Mouse (Mus musculus) hindbrain, embryonic 11.5 days (tissue): ENCODE measurements around the gene Efr3b. TPM values are rescaled to one million over a fixed set of nuclear protein-coding genes. Genes with fewer than 3 reads are reported as not detected.

Experiments used
- ATAC-seq: fragments of 200-750 bp; cut with Nextera tagmentation; 2 replicates; pipeline ENCODE4 v1.8.0; 2017; ENCODE audit warnings: mild to moderate bottlenecking, moderate TSS enrichment, moderate library complexity; ENCODE audit not compliant: low FRiP score
- DNase-seq: peaks from one replicate; pipeline ENCODE4 v3.0.0-alpha.2; 2015; ENCODE audit warnings: low spot score
- H3K27ac ChIP-seq: fragments of 300-500 bp; sonication (generic); 2 replicates; pipeline ENCODE4 v1.5.1; 2014; ENCODE audit warnings: mild to moderate bottlenecking, low read depth, low read length
- H3K27me3 ChIP-seq: fragments of 300-500 bp; sonication (generic); 2 replicates; pipeline ENCODE4 v1.6.1; 2014; ENCODE audit warnings: mild to moderate bottlenecking, low read length, moderate library complexity, mixed read lengths; ENCODE audit not compliant: control insufficient read depth, insufficient read depth
- H3K36me3 ChIP-seq: fragments of 300-500 bp; sonication (generic); 2 replicates; pipeline ENCODE4 v1.6.1; 2014; ENCODE audit warnings: mild to moderate bottlenecking, low read length, moderate library complexity, mixed read lengths; ENCODE audit not compliant: control insufficient read depth, insufficient read depth
- H3K4me1 ChIP-seq: fragments of 300-500 bp; sonication (generic); replicated peaks from 2 replicates; pipeline ENCODE4 v1.6.1; 2014; ENCODE audit warnings: low read length, mixed read lengths; ENCODE audit not compliant: control insufficient read depth, insufficient read depth
- H3K4me2 ChIP-seq: fragments of 300-500 bp; sonication (generic); replicated peaks from 2 replicates; pipeline ENCODE4 v1.6.1; 2014; ENCODE audit warnings: mild to moderate bottlenecking, low read depth, low read length
- H3K4me3 ChIP-seq: fragments of 300-500 bp; sonication (generic); 2 replicates; pipeline ENCODE4 v1.5.1; 2014; ENCODE audit warnings: low read depth, low read length
- H3K9ac ChIP-seq: fragments of 300-500 bp; sonication (generic); 2 replicates; pipeline ENCODE4 v1.6.1; 2014; ENCODE audit warnings: low read depth, low read length
- H3K9me3 ChIP-seq: fragments of 300-500 bp; sonication (generic); 2 replicates; pipeline ENCODE4 v1.6.1; 2016; ENCODE audit warnings: low read length; ENCODE audit not compliant: control insufficient read depth
- WGBS: fragments of 180-500 bp; shearing (Covaris S2); extraction: QIAGEN DNeasy Blood & Tissue Kit; methylation state at CpG from one replicate; pipeline ENCODE4 v1.1.7; 2014; 5-methylcytosine and 5-hydroxymethylcytosine counted together
- polyA plus RNA-seq: library from polyadenylated mRNA; unstranded; fragments of >200 nt; fragmentation: Nextera tagmentation; extraction: Ambion mirVana; gene quantifications from 2 replicates; pipeline ENCODE4 v1.2.1, GENCODE M21; 2014

Efr3b gene
- polyA plus RNA-seq, 1 experiment from 2014 or later, result 11.2 TPM

- no peak for DNase-seq
- Histone ChIP-seq H3K4me2 (no peak overlapping the region), H3K9me3 (no peaks in the 10 kb centered on the region), H3K4me1 (no peaks in the 10 kb centered on the region), H3K36me3 (no peaks in the 10 kb centered on the region), H3K9ac (no peak overlapping the region), H3K27ac (no peak overlapping the region), H3K27me3 (no peaks in the 10 kb centered on the region), H3K4me3 (no peak overlapping the region)
- WGBS, result 93% methylated on average over 13 of the region's 14 CpGs
- ATAC-seq, result no peak
Observed at GRCm38 (mm10) chr12:4023501-4023900, 15.2 kb downstream of the Efr3b start.

GRCm38 (mm10) chr12:4022845-4023244 is 15.9 kb downstream of the Efr3b start:
- WGBS, result 90% methylated on average over 7 of the region's 7 CpGs
- H3K9me3 ChIP-seq, result no peaks in the 10 kb centered on the region
- H3K4me1 ChIP-seq, result no peaks in the 10 kb centered on the region
- no peak overlapping the region for H3K4me3 ChIP-seq
- ATAC-seq, result no peak
- DNase-seq, result no peak
- H3K27ac ChIP-seq, result no peak overlapping the region
- H3K9ac ChIP-seq, result no peak overlapping the region
- H3K27me3 ChIP-seq, result no peaks in the 10 kb centered on the region
- H3K36me3 ChIP-seq, result no peaks in the 10 kb centered on the region
- H3K4me2 ChIP-seq, result no peak overlapping the region

GRCm38 (mm10) chr12:4020505-4020904 is 18.2 kb downstream of the Efr3b start:
- Histone ChIP-seq H3K9ac (no peak overlapping the region), H3K9me3 (no peaks in the 10 kb centered on the region), H3K4me2 (no peak overlapping the region), H3K36me3 (no peaks in the 10 kb centered on the region), H3K4me3 (no peak overlapping the region), H3K27ac (no peak overlapping the region), H3K27me3 (no peaks in the 10 kb centered on the region), H3K4me1 (0 out of 2 replicates have a peak, but pooled peaks cover 2% of the 10 kb centered on the region)
- no peak for ATAC-seq
- 53% methylated on average over 8 of the region's 8 CpGs for WGBS
- DNase-seq, result no peak

- H3K27ac ChIP-seq, result no peak overlapping the region
- ATAC-seq (no peak), DNase-seq (no peak)
- no peak overlapping the region for H3K4me3 ChIP-seq
- H3K4me2 ChIP-seq, result no peak overlapping the region
- 0 out of 2 replicates have a peak, but pooled peaks cover 2% of the 10 kb centered on the region for H3K4me1 ChIP-seq
- 69% methylated on average over 7 of the region's 7 CpGs for WGBS
- H3K9me3 ChIP-seq, result no peaks in the 10 kb centered on the region
- no peaks in the 10 kb centered on the region for H3K36me3 ChIP-seq
- no peak overlapping the region for H3K9ac ChIP-seq
- H3K27me3 ChIP-seq, result no peaks in the 10 kb centered on the region
Observed at GRCm38 (mm10) chr12:4016321-4016720, 22.4 kb downstream of the Efr3b start.

GRCm38 (mm10) chr12:4015741-4016140 is 23.0 kb downstream of the Efr3b start:
- WGBS, result 85% methylated on average over 4 of the region's 4 CpGs
- no peak overlapping the region for H3K4me2 ChIP-seq
- H3K27ac ChIP-seq, result no peak overlapping the region
- no peaks in the 10 kb centered on the region for H3K36me3 ChIP-seq
- ATAC-seq (no peak), DNase-seq (no peak)
- no peak overlapping the region for H3K4me3 ChIP-seq
- no peak overlapping the region for H3K9ac ChIP-seq
- H3K9me3 ChIP-seq, result no peaks in the 10 kb centered on the region
- 0 out of 2 replicates have a peak, but pooled peaks cover 2% of the 10 kb centered on the region for H3K4me1 ChIP-seq
- H3K27me3 ChIP-seq, result no peaks in the 10 kb centered on the region

DNA sequence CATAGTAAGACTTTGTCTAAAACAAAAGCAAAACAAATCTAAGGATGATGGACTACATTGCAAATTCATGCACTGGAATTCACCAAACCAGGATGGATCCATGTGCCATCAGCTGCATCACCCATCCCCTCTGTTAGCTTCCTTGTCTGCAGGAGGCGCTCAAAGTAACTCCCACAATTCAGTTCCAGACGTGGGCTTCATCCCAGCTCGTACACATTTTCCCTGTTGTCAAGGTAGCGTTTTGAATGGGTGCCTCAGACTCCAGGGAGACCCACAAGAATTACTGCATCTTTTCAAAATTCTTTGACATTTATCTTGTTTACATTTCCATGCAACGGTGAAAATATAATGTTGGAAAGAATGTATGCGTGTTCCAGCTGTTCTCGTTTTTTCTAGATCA is 23.5 kb downstream of the Efr3b start:
- Histone ChIP-seq H3K9me3 (no peaks in the 10 kb centered on the region), H3K27ac (no peak overlapping the region), H3K4me3 (no peak overlapping the region), H3K9ac (no peak overlapping the region), H3K4me2 (no peak overlapping the region), H3K4me1 (0 out of 2 replicates have a peak, but pooled peaks cover 2% of the 10 kb centered on the region), H3K27me3 (no peaks in the 10 kb centered on the region), H3K36me3 (no peaks in the 10 kb centered on the region)
- DNase-seq (no peak), ATAC-seq (no peak)
- WGBS, result 77% methylated on average over 7 of the region's 7 CpGs

GRCm38 (mm10) chr12:4011715-4012114 is 27.0 kb downstream of the Efr3b start:
- H3K9me3 ChIP-seq, result no peaks in the 10 kb centered on the region
- ATAC-seq (no peak), DNase-seq (no peak)
- no peak overlapping the region for H3K9ac ChIP-seq
- 0 out of 2 replicates have a peak, but pooled peaks cover 2% of the 10 kb centered on the region for H3K4me1 ChIP-seq
- H3K27ac ChIP-seq, result no peak overlapping the region
- no peaks in the 10 kb centered on the region for H3K27me3 ChIP-seq
- no peak overlapping the region for H3K4me3 ChIP-seq
- H3K4me2 ChIP-seq, result no peak overlapping the region
- 93% methylated on average over 5 of the region's 5 CpGs for WGBS
- no peaks in the 10 kb centered on the region for H3K36me3 ChIP-seq

- DNase-seq, result no peak
- H3K27me3 ChIP-seq, result no peaks in the 10 kb centered on the region
- no peak overlapping the region for H3K9ac ChIP-seq
- WGBS, result 90% methylated on average over 4 of the region's 4 CpGs
- H3K4me3 ChIP-seq, result no peak overlapping the region
- H3K4me2 ChIP-seq, result no peak overlapping the region
- H3K4me1 ChIP-seq, result 0 out of 2 replicates have a peak, but pooled peaks cover 2% of the 10 kb centered on the region
- no peaks in the 10 kb centered on the region for H3K36me3 ChIP-seq
- H3K27ac ChIP-seq, result no peak overlapping the region
- no peak for ATAC-seq
- H3K9me3 ChIP-seq, result no peaks in the 10 kb centered on the region
Observed at GRCm38 (mm10) chr12:4011301-4011700, 27.4 kb downstream of the Efr3b start.

DNA sequence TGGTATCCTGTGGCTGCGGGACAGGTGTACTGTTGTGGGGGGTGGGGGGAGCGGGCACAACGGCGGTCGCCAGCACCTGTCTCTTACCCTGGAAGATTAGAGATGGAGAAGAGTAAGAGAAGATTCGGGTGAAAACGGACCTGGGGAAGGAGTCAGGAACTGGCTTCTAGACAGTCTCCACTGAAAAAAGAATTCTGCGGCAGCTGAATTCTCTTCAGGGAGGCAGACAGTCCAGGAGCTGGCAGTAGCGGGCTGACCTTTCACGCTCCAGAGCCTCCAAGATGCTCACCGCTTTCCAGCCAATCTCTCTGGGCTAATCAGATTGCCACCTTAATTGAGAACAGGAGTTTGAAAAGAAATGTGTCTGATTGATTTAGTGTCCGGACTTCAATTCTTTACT is 30.0 kb downstream of the Efr3b start:
- Histone ChIP-seq H3K9ac (no peak overlapping the region; the same call in 1 of the 2 replicates), H3K27ac (no peak overlapping the region), H3K4me1 (no peaks in the 10 kb centered on the region), H3K9me3 (no peaks in the 10 kb centered on the region), H3K4me2 (no peak overlapping the region), H3K36me3 (no peaks in the 10 kb centered on the region), H3K27me3 (no peaks in the 10 kb centered on the region), H3K4me3 (no peak overlapping the region)
- ATAC-seq (0 out of 2 replicates have a peak, but pooled peaks have one; percentile 57), DNase-seq (no peak)
- 53% methylated on average over 12 of the region's 12 CpGs for WGBS
